Mouse (Mus musculus) stomach, postnatal 0 days (tissue): ENCODE measurements around the gene Abl1.

Experiments
- CTCF ChIP-seq: IDR thresholded peaks from 2 replicates; pipeline ENCODE4 v1.5.1; 2016; ENCODE audit warnings: antibody characterized with exemption, low read depth, mild to moderate bottlenecking, moderate library complexity
- EP300 ChIP-seq: optimal IDR thresholded peaks from 2 replicates; pipeline ENCODE3; 2016; ENCODE audit warnings: antibody characterized with exemption

- TF ChIP-seq CTCF, result no peak
- no peak for TF ChIP-seq EP300
Measured at GRCm38 (mm10) chr2:31790728-31791251, 102.6 kb downstream of the Abl1 start.
